Mouse (Mus musculus): ENCODE data around the gene Gm45208. TPM values are rescaled to one million over a fixed set of nuclear protein-coding genes. Genes with fewer than 3 reads are reported as not detected.

The Gm45208 gene
- total RNA-seq, 1 experiment from 2014 or later = not detected

DNA sequence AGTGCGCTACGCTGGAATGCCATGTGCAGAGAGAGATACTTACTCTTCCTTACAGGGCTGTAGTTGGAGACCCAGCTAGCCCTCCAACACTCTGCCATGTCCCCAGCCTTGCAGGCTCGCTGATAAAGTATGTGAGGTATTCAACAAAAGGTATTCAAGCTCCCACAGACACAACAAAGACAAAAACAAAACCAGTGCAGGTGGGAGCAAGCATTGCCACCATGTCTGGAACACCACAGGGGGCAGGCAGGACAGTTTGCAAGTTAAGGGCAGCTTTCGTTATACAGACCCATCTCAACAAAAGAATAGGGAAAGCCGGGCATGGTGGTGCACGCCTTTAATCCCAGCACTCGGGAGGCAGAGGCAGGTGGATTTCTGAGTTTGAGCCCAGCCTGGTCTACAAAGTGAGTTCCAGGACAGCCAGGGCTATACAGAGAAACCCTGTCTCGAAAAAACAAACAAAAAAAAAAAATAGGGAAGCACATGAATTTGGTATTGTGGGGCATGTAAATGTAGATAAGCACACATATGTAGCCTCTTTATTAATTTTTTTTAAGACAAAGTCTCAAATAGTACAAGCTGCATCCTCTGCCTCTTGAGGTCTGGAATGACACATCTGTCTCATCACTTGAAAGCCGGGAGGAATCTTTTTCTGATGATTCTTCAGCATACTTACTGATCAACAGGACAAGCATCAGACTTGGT lies 53.6 kb downstream of the Gm45208 start:
- no peak for DNase-seq

DNA sequence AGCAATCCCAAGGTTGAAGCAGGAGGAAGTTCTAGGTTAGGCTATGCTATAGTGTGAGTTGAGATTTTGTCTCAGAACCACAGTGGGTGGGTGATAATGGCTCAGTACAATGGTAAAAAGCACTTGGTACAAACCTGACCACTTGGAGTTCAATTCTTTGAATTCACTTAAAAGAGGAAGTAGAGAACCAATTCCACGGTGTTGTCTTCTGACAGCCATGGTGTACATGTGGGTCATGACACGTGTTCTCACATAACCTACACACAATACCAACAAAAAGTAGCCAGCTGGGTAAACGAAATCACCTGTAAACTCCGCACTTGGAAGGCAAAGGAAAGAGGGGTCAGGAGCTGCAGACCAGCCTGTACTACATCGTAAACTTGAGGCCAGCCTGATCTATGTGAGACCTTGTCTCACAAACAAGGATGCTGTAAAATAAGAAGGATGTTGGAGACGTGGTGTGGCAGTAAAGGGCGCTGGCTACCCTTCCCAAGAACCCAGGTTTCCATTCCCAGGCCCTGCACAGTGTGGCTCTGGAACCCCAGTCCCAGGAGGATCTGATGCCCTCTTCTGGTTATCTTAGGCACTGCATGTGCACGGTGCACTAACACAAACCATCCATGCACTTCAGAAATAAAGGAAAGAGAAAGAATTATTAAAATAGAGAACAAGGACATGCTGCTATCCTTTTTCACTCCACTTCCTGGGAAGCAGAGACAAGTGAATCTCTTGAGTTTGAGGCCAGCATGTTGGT lies 54.5 kb downstream of the Gm45208 start:
- peak; percentile 43 for DNase-seq

DNA sequence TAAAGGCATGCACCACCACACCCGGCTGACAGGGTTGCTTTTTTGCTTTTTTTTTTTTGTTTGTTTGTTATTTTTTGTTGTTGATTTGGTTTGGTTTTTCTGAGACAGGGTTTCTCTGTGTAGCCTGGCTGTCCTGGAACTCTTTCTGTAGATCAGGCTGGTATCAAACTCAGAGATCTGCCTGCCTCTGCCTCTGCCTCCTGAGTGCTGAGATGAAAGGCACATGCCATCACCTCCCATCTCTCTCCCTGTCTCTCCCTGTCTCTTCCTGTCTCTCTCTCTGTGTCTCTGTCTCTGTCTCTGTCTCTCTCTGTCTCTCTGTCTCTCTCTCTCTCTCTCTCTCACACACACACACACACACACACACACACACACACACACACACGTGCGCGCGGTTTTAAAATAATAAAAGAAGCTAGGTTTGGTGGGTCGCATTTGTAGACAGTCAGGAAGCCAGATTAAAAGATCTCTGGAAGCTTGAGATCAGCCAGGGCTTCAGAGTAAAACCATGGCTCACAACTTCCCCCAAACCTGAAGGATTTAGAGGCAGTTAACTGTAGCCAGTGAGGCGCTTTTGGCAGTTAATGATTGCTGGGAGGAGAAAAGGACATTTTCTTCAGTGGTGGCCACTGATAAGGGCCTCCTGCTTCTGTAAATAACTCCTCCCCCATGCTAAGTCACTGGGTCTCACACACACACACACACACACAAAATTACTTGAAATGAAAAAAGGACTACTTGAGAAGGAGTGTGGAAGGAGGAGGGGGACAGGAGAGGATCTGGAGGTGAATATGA lies 56.6 kb downstream of the Gm45208 start:
- DNase-seq = no peak

DNA sequence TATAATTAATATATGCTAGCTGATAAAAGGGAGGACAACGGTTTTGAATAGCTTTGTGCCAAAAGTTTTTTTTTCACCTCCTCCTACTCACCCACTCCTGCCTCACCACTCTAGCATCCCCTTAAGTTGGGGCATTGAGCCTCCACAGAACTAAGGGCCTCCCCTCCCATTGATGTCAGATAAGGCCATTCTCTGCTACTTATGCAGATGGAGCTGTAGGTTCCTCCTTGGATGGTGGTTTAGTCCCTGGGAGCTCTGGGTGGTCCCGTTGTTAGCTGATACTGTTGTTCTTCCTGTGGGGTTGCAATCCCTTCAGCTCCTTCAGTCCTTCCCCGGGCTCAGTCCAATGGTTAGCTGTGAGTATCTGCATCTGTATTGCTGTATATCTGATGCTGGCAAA lies 57.2 kb downstream of the Gm45208 start:
- no peak for DNase-seq

Other genes with a start within 250 kb of the Gm45208 start
- gene Foxp3, start 148.6 kb upstream of the Gm45208 start, total RNA-seq (2021) = not detected in 2 replicates
- gene Ppp1r3f, start 148.0 kb upstream of the Gm45208 start, total RNA-seq (2021) = 4.2 and 4.6 TPM in 2 replicates
- 30.3 and 32.3 TPM in 2 replicates for gene Ccdc22, start 116.7 kb upstream of the Gm45208 start, total RNA-seq (2021)
- gene Cacna1f, start 115.2 kb upstream of the Gm45208 start, total RNA-seq (2021) = not detected in 2 replicates
- 28.5 and 34.6 TPM in 2 replicates for gene Syp, start 83.8 kb upstream of the Gm45208 start, total RNA-seq (2021)
- 17.9 and 20.0 TPM in 2 replicates for gene Prickle3, start 65.0 kb upstream of the Gm45208 start, total RNA-seq (2021)
- gene Plp2, start 50.9 kb upstream of the Gm45208 start, total RNA-seq (2021) = 62.4 and 70.9 TPM in 2 replicates
- 0.52 and 0.86 TPM in 2 replicates for gene Magix, start 41.0 kb upstream of the Gm45208 start, total RNA-seq (2021)
- 50.4 and 54.9 TPM in 2 replicates for gene Gpkow, start 25.1 kb upstream of the Gm45208 start, total RNA-seq (2021)
- 79.0 and 80.8 TPM in 2 replicates for gene Wdr45, start 7.9 kb upstream of the Gm45208 start, total RNA-seq (2021)
- 8.4 and 11.0 TPM in 2 replicates for gene Praf2, start 6.2 kb downstream of the Gm45208 start, total RNA-seq (2021)
- 4.4 and 6.0 TPM in 2 replicates for gene Ccdc120, start 28.7 kb downstream of the Gm45208 start, total RNA-seq (2021)
- gene Tfe3, start 40.3 kb downstream of the Gm45208 start, total RNA-seq (2021) = 40.7 and 45.0 TPM in 2 replicates
- 61.2 and 64.9 TPM in 2 replicates for gene Gripap1, start 67.5 kb downstream of the Gm45208 start, total RNA-seq (2021)
- 1.0 and 1.2 TPM in 2 replicates for gene Kcnd1, start 100.0 kb downstream of the Gm45208 start, total RNA-seq (2021)
- 74.6 and 83.3 TPM in 2 replicates for gene Otud5, start 119.1 kb downstream of the Gm45208 start, total RNA-seq (2021)
- 11.1 and 12.3 TPM in 2 replicates for gene Pim2, start 156.0 kb downstream of the Gm45208 start, total RNA-seq (2021)
- gene Slc35a2, start 161.8 kb downstream of the Gm45208 start, total RNA-seq (2021) = 43.1 and 81.5 TPM in 2 replicates
- 118 and 127 TPM in 2 replicates for gene Pqbp1, start 177.0 kb downstream of the Gm45208 start, total RNA-seq (2021)
- gene Timm17b, start 177.1 kb downstream of the Gm45208 start, total RNA-seq (2021) = 114 and 134 TPM in 2 replicates
- not detected in 2 replicates for gene Gm10491, start 185.6 kb downstream of the Gm45208 start, total RNA-seq (2021)
- 1.9 TPM in 1 of 2 replicates, not detected in the other for gene Gm10490, start 187.3 kb downstream of the Gm45208 start, total RNA-seq (2021)
- gene Pcsk1n, start 197.6 kb downstream of the Gm45208 start, total RNA-seq (2021) = 39.1 and 47.5 TPM in 2 replicates
- not detected in 2 replicates for gene Eras, start 206.4 kb downstream of the Gm45208 start, total RNA-seq (2021)
- gene Hdac6, start 225.6 kb downstream of the Gm45208 start, total RNA-seq (2021) = 17.9 and 26.7 TPM in 2 replicates